Mouse (Mus musculus): Measurements from ENCODE around the gene Ubc. TPM values are rescaled to one million over a fixed set of nuclear protein-coding genes. Genes with fewer than 3 reads are reported as not detected.
A peak's percentile ranks its signal among the peaks of the same experiment; 100 is the strongest.
"Not testable (repeated sequence)": the region's sequence is repeated elsewhere in the genome, so short reads cannot be mapped to it uniquely, and the experiment has no call there.

The Ubc gene
- total RNA-seq, 2 experiments from 2014 or later: 1,039 to 1,045 TPM

- peak; percentile 60 for DNase-seq
Observed at GRCm38 (mm10) chr5:125404903-125405545, 15.0 kb upstream of the Ubc start.

GRCm38 (mm10) chr5:125404536-125404902 lies 14.5 kb upstream of the Ubc start:
- no peak for DNase-seq

- peak; percentile 83 for DNase-seq
Observed at GRCm38 (mm10) chr5:125403481-125404465, 13.8 kb upstream of the Ubc start.

GRCm38 (mm10) chr5:125402991-125403390 lies 13.0 kb upstream of the Ubc start:
- DNase-seq: no peak

- DNase-seq: no peak
Observed at GRCm38 (mm10) chr5:125402476-125402875, 12.5 kb upstream of the Ubc start.

GRCm38 (mm10) chr5:125400903-125401302 lies 10.9 kb upstream of the Ubc start:
- no peak for DNase-seq

- no peak for DNase-seq
Observed at GRCm38 (mm10) chr5:125395008-125395407, 5.0 kb upstream of the Ubc start.

GRCm38 (mm10) chr5:125393622-125394603 lies 3.9 kb upstream of the Ubc start:
- DNase-seq: peak; percentile 87

GRCm38 (mm10) chr5:125392977-125393621 lies 3.1 kb upstream of the Ubc start:
- peak; percentile 98 for DNase-seq

GRCm38 (mm10) chr5:125392618-125392976 lies 2.6 kb upstream of the Ubc start:
- no peak for DNase-seq

- DNase-seq: peak; percentile 19
Observed at GRCm38 (mm10) chr5:125392176-125392575, 2.2 kb upstream of the Ubc start.

GRCm38 (mm10) chr5:125391609-125392008 lies 1.6 kb upstream of the Ubc start:
- DNase-seq: peak; percentile 85

GRCm38 (mm10) chr5:125390906-125391477 lies 990 bp upstream of the Ubc start:
- no peak for DNase-seq

- DNase-seq: peak; percentile 91
Observed at GRCm38 (mm10) chr5:125389131-125389578, 847 bp downstream of the Ubc start, which contains the start of gene Gm10382. Gm10382 (plus strand) TSS chr5:125389322.

- DNase-seq: no peak
Observed at GRCm38 (mm10) chr5:125388358-125389092, 1.5 kb downstream of the Ubc start.

- DNase-seq: not testable (repeated sequence)
Observed at GRCm38 (mm10) chr5:125387295-125387694, 2.7 kb downstream of the Ubc start.

- no peak for DNase-seq
Observed at GRCm38 (mm10) chr5:125385215-125385940, 4.6 kb downstream of the Ubc start.

GRCm38 (mm10) chr5:125384512-125385214 lies 5.3 kb downstream of the Ubc start:
- no peak for DNase-seq

All from adrenal gland, postnatal 10 days (tissue).